Mouse (Mus musculus) E14TG2a.4 (cell line): ENCODE measurements at regions not wholly inside any gene's neighbourhood (a gene's known extent, or its start where the extent isn't known, plus 50 kb on each side); places are given as distances from the start of the nearest gene placed in this dataset.

ENCODE experiments used
- CTCF ChIP-seq: conservative IDR thresholded peaks from 2 replicates; pipeline ENCODE4 v1.5.1; 2014; ENCODE audit warnings: low read length
- NANOG ChIP-seq: IDR thresholded peaks from 2 replicates; pipeline ENCODE4 v1.6.1; 2014; ENCODE audit warnings: borderline replicate concordance, low read length, mixed read lengths

GRCm38 (mm10) chr11:40546596-40546995 is 148.4 kb downstream of the Mat2b start:
- TF ChIP-seq CTCF (no peak), NANOG (no peak)
